Comparison of ENCODE assay signal across 8 mouse cellular contexts in the genomic region with DNA sequence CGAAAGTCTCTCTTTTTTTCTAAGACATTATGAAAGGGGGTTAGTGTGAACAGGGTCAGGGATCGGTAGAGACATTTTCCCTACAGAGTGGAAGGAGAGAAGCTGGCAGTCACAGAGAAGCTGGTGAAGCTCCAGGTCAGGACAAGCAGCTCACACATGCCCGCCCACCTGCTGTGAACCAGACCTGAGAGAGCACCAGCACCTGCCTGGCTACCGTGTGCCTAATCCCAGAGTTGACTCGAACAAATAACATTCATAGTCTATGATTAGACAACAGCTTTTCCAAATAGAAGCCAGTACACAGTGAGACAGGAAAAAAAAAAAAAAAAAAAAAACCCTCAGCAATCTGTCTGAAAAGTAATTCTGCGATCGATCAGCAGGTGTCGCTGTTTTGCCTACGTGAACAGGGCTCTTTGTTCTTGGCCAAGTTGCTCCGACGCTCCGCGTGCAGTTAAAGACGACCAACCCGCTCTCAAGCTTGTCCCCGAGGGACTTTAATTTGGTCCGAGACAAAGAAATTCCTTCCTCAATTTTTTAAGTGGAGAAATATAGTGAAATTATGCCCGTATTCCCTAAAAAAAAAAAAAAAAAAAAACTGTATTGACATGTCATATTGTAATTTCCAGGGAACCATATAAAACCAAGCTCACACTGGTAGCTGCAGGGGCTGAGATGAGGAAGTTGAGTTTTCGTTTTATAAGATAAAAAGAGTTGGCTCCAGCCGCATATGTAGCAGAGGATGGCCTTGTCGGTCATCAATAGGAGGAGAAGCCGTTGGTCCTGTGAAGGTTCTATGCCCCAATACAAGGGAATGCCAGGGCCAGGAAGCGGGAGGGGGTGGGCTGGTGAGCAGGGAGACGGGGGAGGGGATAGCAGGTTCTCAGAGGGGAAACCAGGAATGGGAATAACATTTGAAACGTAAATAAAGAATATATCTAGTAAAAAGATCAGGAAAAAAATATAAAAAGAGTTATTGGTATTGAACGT. TPM values are rescaled to one million over a fixed set of nuclear protein-coding genes. Genes with fewer than 3 reads are reported as not detected.
A peak's percentile ranks its signal among the peaks of the same experiment; 100 is the strongest.
DNase-seq lines count a peak whose midpoint lies in the region; ATAC-seq and TF ChIP-seq lines count a peak whose summit lies in the region.

No protein-coding gene starts in this region.

- peak; percentile 85 for TF ChIP-seq CTCF in midbrain, postnatal 0 days (IDR thresholded peaks at IDR 0.05)

- ATAC-seq in embryonic facial prominence, embryonic 13.5 days (ENCODE audit: insufficient number of reproducible peaks, insufficient read depth, low FRiP score, low TSS enrichment, low read depth), result no peak
- ATAC-seq in limb, embryonic 14.5 days (ENCODE audit: low FRiP score, low read depth), result peak; percentile 69; the same call in 1 of the 2 replicates
- ATAC-seq in midbrain, postnatal 0 days (ENCODE audit: low FRiP score), result peak; percentile 47; the same call in 1 of the 2 replicates

- no peaks in the 10 kb centered on the region for H3K36me3 ChIP-seq in embryonic facial prominence, embryonic 13.5 days
- H3K36me3 ChIP-seq in limb, embryonic 14.5 days (ENCODE audit: control insufficient read depth, insufficient read depth, low read length), result no peaks in the 10 kb centered on the region
- no peaks in the 10 kb centered on the region for H3K36me3 ChIP-seq in midbrain, postnatal 0 days (ENCODE audit: insufficient read depth, low read length)

- peak overlapping the region; percentile 66 for H3K9ac ChIP-seq in embryonic facial prominence, embryonic 13.5 days
- peak overlapping the region; percentile 53 for H3K9ac ChIP-seq in limb, embryonic 14.5 days (ENCODE audit: low read depth, low read length, severe bottlenecking)
- H3K9ac ChIP-seq in midbrain, postnatal 0 days (replicated peaks; ENCODE audit: low read length, poor library complexity, severe bottlenecking), result 0 out of 2 replicates have a peak overlapping the region, but pooled peaks have one; percentile 19

- no peaks in the 10 kb centered on the region for H3K27me3 ChIP-seq in embryonic facial prominence, embryonic 13.5 days
- no peaks in the 10 kb centered on the region for H3K27me3 ChIP-seq in limb, embryonic 14.5 days (ENCODE audit: control insufficient read depth, insufficient read depth, low read length)
- no peaks in the 10 kb centered on the region for H3K27me3 ChIP-seq in midbrain, postnatal 0 days (ENCODE audit: insufficient read depth, low read length)

- no peaks in the 10 kb centered on the region for H3K9me3 ChIP-seq in embryonic facial prominence, embryonic 13.5 days
- no peaks in the 10 kb centered on the region for H3K9me3 ChIP-seq in limb, embryonic 14.5 days (ENCODE audit: control insufficient read depth, low read length)
- H3K9me3 ChIP-seq in midbrain, postnatal 0 days (ENCODE audit: low read length), result no peaks in the 10 kb centered on the region

- H3K4me3 ChIP-seq in embryonic facial prominence, embryonic 13.5 days, result peak overlapping the region; percentile 29
- H3K4me3 ChIP-seq in limb, embryonic 14.5 days (replicated peaks; ENCODE audit: low read length), result peak overlapping the region; percentile 25
- H3K4me3 ChIP-seq in midbrain, postnatal 0 days (ENCODE audit: low read depth, low read length), result peak overlapping the region; percentile 10; the same call in 1 of the 2 replicates

- peaks cover 15% of the 10 kb centered on the region; the same call in 1 of the 2 replicates for H3K4me1 ChIP-seq in embryonic facial prominence, embryonic 13.5 days
- H3K4me1 ChIP-seq in limb, embryonic 14.5 days (ENCODE audit: control insufficient read depth, insufficient read depth, low read length), result no peaks in the 10 kb centered on the region
- H3K4me1 ChIP-seq in midbrain, postnatal 0 days (ENCODE audit: insufficient read depth, low read length), result no peaks in the 10 kb centered on the region

- peak overlapping the region; percentile 52 for H3K4me2 ChIP-seq in embryonic facial prominence, embryonic 13.5 days
- peak overlapping the region; percentile 56 for H3K4me2 ChIP-seq in limb, embryonic 14.5 days (replicated peaks; ENCODE audit: low read depth, low read length, severe bottlenecking)
- H3K4me2 ChIP-seq in midbrain, postnatal 0 days (ENCODE audit: low read depth, low read length, poor library complexity, severe bottlenecking), result peak overlapping the region; percentile 26

- H3K27ac ChIP-seq in embryonic facial prominence, embryonic 13.5 days, result no peak overlapping the region
- no peak overlapping the region; the same call in 1 of the 2 replicates for H3K27ac ChIP-seq in limb, embryonic 14.5 days (replicated peaks; ENCODE audit: low read depth, low read length)
- H3K27ac ChIP-seq in midbrain, postnatal 0 days (ENCODE audit: low read depth, low read length), result no peak overlapping the region

- peak; percentile 98 for DNase-seq in 3T3-L1 (ENCODE audit: low read depth, low spot score)
- DNase-seq in adrenal gland, postnatal 4 days (ENCODE audit: low spot score in 2 of 2), result peak; percentile 45 to 69
- peak; percentile 43 to 78 for DNase-seq in heart, adult 9 months (ENCODE audit: low spot score in 2 of 2)
- DNase-seq in kidney, adult 9 months, result peak; percentile 88
- DNase-seq in limb, embryonic 14.5 days (ENCODE audit: low spot score), result peak; percentile 94
- DNase-seq in midbrain, postnatal 0 days (ENCODE audit: low spot score), result peak; percentile 96
- peak; percentile 61 to 89 for DNase-seq in spleen, postnatal 10 days (ENCODE audit: low spot score in 2 of 2)

- WGBS in embryonic facial prominence, embryonic 13.5 days, result 12% methylated on average over 26 of the region's 26 CpGs
- 11% methylated on average over 26 of the region's 26 CpGs for WGBS in limb, embryonic 14.5 days
- 12% methylated on average over 26 of the region's 26 CpGs for WGBS in midbrain, postnatal 0 days

- TF ChIP-seq POLR2A in limb, embryonic 14.5 days (IDR thresholded peaks at IDR 0.05; ENCODE audit: borderline replicate concordance, extremely low read depth, insufficient read depth, insufficient read length), result no peak

RNA-seq across cellular contexts. Expression of gene Nfe2l3, which starts 48.4 kb away (rescaled TPM):
- 1 to 10 TPM in 1 of 2 experiments, under 1 TPM in 1; 0.96 to 2.1 TPM for total RNA-seq in adrenal gland, postnatal 4 days (2021)
- polyA plus RNA-seq in embryonic facial prominence, embryonic 13.5 days (2015; fragmentation: Nextera tagmentation; extraction: Ambion mirVana), result 2.0 and 3.6 TPM in 2 replicates
- 2.4 TPM in 2 replicates for polyA plus RNA-seq in limb, embryonic 14.5 days (2012; rRNA removed)
- polyA plus RNA-seq in limb, embryonic 14.5 days (2014; fragmentation: Nextera tagmentation; extraction: Ambion mirVana), result 2.4 and 4.0 TPM in 2 replicates
- 12.6 and 12.7 TPM in 2 replicates for total RNA-seq in midbrain, postnatal 0 days (2014; rRNA removed)
- 7.3 and 8.3 TPM in 2 replicates for polyA plus RNA-seq in midbrain, postnatal 0 days (2015; fragmentation: Nextera tagmentation; extraction: Ambion mirVana)
